Mouse (Mus musculus) left cerebral cortex, postnatal 4 days (tissue): ENCODE data around the gene Hist2h2ab. TPM values are rescaled to one million over a fixed set of nuclear protein-coding genes. Genes with fewer than 3 reads are reported as not detected.
"Not testable (repeated sequence)": the region's sequence is repeated elsewhere in the genome, so short reads cannot be mapped to it uniquely, and the experiment has no call there.

Source experiments
- DNase-seq: peaks from one replicate; pipeline ENCODE4 v3.0.0-alpha.2; 2022
- intact Hi-C: fragments of 180-260 bp; cut with DNase I; formaldehyde crosslinking; loops from one replicate; pipeline ENCODE4 v1.15.1; 2025
- total RNA-seq, 2 experiments: library from RNA; stranded (reverse); gene quantifications; 2 replicates each; pipeline ENCODE4 v1.2.3; 2021

Gene Hist2h2ab
- 10 to 100 TPM; 21.6 to 26.0 TPM for total RNA-seq

DNA sequence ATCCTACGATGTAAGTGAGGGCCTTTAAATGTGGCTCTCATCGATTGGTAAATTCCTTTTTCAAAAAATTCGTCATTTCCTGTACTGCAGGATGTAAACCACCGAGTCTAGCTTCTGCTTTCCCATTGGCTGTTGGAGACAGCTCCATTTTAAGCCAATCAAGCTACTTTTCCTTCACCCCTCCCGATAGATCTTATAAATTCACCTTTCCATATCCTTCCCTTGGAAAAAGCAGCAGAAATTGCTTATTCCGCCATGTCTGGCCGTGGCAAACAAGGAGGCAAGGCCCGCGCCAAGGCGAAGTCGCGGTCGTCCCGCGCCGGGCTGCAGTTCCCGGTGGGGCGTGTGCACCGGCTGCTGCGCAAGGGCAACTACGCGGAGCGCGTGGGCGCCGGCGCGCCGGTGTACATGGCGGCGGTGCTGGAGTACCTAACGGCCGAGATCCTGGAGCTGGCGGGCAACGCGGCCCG lies at the start of gene Hist2h2ab, which contains the start of gene Bola1:
Hist2h2ab (plus strand) TSS at position 205 of the 470 bp plus-strand sequence.
Bola1 (minus strand) TSS at position 49 of the 470 bp plus-strand sequence.
- intact Hi-C loops: no loop called here
- peak; percentile 67 for DNase-seq

DNA sequence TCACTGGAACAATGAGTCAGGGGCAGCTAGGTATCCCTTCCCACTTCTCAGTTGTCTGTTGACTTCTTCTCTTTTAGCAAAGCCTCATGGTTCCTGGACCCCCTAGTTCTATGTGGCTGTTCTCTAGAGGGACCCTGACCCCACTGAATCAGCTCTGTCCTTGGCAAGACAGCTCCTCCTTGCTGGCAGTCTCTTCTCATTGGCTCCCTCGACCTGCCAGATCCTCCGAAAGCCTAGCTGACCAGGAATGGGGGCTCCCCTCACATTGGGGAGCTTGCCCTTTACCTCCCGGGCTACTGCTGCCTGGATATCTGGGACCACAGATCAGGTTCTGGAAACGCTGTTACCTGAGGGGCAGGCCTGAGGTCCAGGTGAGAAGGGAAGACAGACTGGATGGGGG lies 49.4 kb upstream of the Hist2h2ab start:
- intact Hi-C loops: no loop called here

DNA sequence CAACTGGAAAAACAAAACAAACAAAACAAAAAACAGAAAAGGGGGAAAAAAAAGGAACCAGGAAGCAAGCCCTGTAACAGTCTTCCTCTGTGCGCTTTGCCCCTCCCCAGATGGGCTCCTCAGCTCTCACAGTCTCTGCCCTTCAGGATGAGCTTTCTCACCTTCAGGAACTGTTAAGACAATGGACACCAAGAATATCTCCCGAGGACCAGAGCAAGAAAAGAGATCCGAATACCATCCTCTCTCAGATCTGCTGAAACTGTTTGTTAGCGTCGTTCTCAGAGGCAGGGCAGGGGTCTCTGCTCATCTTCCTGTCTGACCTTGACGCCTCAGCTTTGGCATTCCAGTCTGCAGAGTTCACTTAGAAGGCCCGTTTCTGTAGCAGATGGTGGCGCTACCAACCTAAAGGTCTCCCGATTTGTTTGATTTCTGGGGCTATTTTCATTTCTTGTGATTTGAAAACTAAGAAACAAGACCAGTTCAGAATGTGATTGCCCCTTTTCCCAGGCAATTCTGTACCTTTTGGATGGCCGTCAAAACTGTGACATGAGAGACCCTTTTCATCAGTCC lies 48.6 kb upstream of the Hist2h2ab start:
- intact Hi-C loops: no loop called here
- DNase-seq: no peak

More for the DNA sequence above, 49.4 kb upstream of the Hist2h2ab start:
- DNase-seq: no peak

DNA sequence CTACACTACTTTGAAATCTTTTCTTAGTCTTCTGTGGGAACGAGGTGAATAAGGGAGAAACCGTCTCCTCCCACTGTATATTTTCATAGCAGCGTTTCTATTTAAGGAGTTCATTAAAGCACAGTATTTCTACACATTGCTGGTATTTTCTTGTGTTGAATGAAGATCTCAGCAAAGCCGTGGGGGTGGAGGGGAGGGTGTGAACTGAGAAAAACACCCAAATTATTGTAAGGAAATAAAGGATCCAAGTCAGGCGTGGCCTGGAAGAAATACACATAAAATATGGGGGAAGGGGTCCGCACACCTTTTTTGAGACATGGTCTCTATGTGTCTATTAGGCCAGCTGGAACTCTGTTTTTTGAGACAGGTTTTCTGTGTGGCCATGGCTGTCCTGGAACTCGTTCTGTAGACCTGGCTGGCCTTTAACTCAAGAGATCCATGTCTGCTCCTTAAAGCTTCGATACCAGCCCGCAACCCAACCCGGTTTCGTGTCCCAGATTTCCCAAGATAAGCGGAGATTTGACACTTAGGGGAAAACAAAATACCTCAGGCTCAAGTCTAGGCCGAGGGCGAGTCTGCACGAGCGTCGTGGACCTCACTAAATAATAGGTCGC lies 48.0 kb upstream of the Hist2h2ab start:
- intact Hi-C loops: no loop called here
- DNase-seq: no peak

DNA sequence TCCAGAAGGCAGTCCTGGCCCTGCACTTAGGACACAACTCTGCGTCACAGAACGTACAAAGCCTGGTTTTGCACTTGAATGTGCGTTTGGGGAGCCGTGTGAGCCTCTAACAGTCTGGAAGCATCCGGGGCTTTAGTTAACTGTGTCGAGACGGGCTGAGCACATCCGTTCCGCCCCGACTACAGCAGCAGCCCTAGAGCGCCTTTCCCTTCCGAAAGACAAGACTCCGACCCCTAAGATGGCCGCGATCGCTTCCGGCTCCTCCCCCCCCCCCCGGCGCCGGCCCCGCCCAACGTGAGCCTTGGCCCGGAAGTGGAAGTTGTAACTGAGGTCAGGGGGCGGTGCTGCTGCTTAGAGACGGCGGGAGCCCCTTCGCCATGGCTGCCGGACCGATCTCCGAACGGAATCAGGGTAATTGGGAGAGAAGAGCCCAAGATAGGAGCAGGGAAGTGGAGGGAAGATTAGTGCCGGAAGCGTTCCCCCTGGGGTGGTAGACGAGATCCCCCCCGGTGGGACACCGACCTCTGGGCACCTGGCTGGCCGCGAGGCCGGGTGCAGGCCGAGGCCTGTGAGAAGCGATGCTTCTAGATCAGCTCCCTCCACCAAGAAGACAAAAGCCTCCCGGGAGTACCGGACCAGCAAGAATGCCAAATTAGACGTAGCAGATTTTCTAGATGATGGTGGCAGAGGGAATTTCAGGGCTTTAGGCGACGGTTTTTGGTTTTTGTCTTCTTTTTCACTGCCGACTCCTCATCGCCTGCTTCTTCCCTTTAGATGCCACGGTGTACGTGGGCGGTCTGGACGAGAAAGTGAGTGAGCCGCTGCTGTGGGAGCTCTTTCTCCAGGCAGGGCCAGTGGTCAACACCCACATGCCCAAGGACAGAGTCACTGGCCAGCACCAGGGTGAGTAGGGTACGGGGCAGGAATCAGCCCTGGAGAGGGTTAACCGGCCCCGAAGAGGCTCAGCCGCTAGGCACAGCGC lies 47.2 kb upstream of the Hist2h2ab start, which contains the start of gene Sf3b4:
Sf3b4 (plus strand) TSS at position 136 of the 982 bp plus-strand sequence.
- peak; percentile 88 for DNase-seq
- intact Hi-C loops: no loop called here

DNA sequence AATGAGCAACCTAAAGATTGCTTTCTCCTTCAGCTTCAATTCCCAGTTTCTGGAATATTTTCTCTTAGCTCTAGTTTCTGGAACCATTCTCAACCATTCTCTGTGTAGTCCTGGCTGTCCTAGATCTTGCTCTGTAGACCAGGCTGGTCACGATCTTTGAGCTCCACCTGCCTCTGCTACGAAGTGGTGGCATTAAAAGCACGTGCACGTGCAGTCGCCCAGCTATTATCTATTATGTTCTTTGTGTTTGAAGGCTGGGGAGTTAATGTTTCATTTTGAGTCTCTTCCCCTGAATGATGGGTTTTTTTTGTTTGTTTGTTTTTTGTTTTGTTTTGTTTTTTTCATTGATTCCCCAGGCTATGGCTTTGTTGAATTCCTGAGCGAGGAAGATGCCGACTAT lies 46.5 kb upstream of the Hist2h2ab start:
- DNase-seq: no peak
- intact Hi-C loops: no loop called here

DNA sequence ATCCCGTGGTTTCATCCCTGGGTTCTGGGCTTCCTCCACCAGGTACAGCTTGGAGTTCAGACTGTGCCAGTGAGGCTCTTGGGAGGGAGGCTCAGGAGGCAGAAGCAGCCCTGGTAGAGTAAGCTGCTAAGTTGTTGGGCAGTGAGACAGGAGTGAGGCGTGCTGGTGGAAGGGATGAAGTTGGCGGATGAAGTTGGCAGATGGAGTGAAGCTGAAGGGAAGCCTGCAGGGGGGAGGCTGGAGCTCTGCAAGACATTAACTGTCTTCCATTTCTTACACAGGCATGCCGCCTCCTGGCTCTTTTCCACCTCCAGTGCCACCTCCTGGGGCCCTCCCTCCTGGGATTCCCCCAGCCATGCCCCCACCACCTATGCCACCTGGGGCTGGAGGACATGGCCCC lies 45.6 kb upstream of the Hist2h2ab start:
- intact Hi-C loops: not testable (repeated sequence)

DNA sequence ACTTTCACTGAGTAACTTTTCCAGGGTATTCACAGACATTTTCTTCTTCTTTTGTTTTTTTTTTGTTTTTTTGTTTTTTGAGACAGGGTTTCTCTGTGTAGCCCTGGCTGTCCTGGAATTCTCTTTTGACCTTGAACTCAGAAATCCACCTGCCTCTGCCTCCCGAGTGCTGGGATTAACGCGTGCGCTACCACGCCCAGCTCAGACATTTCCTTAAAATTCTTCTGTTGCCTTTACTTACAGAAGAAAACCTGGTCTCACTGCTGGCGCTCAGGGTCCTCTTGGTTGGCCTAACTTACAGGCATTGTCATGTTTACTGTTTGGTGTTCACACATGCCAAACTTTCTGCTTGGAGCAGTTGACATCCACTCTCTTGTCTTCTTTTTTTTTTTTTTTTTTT lies 44.4 kb upstream of the Hist2h2ab start:
- intact Hi-C loops: no loop called here
- no peak for DNase-seq

More for the DNA sequence above, 45.6 kb upstream of the Hist2h2ab start:
- not testable (repeated sequence) for DNase-seq

DNA sequence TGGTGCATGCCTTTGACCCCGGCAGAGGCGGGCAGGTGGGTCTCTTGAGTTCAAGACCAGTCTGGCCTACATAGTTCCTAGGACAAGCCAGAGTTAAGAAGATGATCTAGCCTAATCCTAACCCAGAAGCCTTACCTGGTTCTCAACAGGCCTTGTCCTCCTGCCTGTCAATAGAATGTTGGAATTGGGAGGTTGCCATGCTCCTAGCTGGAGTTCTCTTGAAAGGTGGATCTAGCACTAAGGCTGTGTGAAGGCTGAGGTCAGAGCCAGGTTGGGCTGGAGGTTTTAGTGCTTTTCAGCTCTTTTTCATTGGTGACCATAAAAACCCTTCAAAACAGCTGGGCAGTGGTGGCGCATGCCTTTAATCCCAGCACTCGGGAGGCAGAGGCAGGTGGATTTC lies 41.2 kb upstream of the Hist2h2ab start:
- DNase-seq: no peak
- intact Hi-C loops: no loop called here

DNA sequence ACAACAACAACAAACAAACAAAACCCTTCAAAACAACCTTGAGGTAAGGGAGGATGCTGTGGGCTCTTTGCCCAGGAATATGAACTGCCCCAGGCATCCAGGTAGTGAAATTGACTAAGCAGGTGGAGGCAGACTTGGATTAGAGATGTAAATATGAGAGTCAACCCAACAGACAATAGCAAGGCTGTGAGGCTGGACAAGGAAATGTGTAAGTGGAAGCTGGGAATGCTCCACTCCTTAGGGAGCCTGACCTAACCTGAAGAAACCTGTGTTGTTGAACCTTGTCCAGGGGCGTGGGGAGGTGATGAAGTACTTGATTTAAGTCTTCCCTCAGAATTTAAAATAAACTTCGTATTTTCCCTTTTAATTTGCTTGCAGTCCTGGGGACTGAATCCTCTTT lies 40.8 kb upstream of the Hist2h2ab start:
- intact Hi-C loops: no loop called here
- DNase-seq: no peak

DNA sequence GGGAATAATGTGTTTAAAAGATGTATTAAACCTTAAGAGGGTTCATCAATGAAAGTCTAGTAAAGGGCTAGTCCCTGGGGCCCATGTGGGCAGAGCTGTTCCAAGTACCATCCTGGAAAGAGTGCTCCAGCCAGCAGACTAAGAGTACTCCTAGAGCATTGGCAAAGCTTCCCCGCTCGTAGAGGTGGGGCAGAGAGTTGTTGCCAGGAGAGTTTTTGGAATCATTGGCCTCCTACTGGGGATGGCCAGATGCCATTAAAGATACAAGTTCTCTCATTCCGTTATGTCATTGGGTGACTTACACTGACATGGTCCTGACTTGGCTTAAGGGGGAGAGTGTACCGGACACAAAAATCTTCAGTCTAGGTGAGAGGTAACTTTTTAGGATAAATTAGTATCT lies 40.1 kb upstream of the Hist2h2ab start:
- intact Hi-C loops: no loop called here
- peak; percentile 57 for DNase-seq

DNA sequence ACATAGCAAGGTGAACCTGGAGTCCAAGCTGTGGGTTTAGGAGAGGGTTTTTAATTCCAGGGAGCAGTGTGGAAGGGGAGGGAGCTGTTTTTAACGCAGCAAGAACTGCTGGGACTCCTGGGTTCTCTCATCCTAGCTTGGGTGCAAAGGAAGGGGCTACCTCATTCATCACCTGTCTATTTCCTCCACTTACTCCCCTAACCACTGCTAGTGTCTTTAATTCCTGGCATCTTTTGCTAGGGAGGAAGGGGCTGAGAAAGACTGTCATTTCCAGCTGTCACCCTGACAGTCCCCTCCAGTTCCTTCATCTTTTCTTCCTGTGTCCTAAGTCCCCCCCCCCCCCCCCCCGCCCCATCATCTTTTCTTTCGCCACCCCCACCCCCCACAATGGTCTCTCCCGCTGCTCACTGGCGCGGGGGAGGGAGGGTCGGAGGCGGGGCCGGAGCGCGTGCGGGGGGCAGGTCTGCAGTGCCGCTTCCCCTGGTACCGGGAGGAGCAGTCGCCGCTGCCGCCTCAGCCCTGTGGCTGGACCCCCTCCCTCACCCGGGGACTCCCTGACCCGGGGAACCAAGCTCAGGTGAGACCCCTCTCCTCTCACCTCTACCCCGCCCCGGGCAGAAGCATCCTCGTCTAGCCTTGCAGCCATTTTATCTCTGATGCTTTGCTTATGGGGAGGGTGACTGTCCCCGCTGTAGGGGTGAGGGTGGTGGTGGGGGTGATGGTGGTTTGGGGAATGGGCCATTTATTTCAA lies 38.8 kb upstream of the Hist2h2ab start, which contains the start of gene Sv2a:
Sv2a (plus strand) TSS at position 425 of the 751 bp plus-strand sequence.
- intact Hi-C loops: no loop called here
- peak; percentile 78 for DNase-seq

DNA sequence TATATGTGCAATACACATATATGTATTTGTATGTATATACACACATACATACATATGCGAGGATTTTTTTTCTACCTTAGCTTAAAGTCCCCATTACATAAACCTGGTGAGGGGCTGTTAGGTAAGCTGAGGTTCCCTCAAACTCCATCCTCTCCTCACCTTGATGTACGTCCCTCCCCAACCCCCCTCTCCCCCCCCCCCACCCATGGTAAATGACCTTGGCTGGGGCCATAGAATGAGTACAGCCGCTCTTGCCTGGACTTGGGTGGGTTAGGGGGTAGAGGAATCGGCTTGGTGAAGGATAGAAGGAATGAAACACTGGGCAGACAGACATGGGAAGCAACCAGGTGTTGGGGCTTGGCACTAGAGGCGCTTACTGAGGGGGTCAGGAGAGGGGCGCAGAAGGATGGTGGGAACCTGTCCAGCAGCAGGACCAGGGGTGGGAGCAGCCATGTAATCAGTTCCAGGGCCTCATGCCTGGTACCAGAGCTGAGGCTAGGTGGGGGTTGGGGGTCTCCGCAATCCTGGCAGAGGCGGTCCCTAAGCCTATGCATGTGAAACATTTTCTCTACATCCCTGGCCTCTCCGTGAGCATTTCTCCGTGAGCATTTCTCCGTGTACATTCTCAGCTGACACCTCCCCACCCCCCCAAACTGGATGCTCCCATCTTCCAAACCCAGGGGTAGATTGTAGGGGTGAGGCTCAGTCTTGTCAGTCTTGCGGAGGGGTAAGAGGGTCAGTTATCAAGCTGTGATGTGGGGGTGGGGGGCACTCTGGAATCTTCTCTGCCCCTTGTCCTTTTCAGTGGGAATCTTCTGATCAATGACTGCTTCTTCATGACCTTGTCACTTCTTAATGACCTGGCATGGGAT lies 37.9 kb upstream of the Hist2h2ab start:
- DNase-seq: peak; percentile 60
- intact Hi-C loops: no loop called here

DNA sequence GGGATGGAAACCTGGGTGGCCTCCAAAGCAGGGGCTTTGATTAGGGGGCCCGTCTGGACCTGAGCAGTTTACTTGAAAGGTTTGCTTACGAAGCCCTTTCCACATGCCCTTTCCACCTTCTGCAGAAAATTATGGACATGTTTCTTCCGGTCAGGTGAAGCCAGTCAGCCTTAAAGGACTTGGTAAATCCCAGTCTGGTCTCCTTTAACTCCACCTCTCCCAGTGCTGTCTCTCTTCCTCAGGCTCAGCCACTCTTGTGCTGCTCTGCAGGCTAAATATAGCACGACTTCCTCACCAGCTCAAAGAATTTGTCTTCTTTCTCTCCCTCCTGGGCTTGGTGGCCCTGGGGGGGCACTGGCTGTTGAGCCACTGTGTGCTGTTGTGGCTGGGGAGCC lies 37.3 kb upstream of the Hist2h2ab start:
- intact Hi-C loops: no loop called here
- no peak for DNase-seq

DNA sequence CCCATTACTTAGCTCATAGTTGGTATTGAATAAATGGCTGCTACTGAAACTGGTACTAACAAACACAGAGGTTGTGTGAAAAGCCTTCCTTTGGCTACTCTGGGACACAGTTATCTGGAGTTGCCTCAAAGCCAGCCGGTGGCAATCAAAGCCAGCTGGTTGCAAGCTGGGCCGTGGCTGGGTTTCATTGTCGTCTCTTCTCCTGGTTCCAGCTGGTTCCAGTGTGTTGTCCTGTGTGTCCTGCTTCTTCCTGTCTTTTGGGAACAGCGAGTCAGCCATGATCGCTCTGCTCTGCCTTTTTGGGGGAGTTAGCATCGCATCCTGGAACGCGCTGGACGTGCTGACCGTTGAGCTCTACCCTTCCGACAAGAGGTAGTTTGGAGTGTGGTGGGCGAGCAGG lies 26.7 kb upstream of the Hist2h2ab start:
- intact Hi-C loops: no loop called here
- no peak for DNase-seq

DNA sequence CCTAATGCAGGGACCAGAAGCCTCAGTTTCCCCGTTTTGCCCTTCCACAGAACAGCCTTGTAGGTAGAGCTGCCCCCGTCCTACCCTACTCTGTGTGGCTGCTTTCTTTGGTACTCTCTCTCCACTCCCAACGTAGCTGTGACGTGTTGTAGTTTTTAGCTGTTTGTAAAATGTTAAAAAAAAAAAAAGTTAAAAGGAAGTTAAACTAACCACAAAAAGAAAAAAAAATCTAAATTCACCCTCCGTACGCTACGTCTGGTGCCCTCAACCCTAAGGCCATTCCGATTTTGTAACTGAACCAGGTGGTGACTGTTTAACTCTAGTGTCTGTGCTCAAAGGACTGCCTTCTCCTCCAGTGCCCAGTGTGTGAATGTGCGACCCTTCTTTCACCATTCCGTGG lies 24.7 kb upstream of the Hist2h2ab start:
- intact Hi-C loops: no loop called here
- DNase-seq: no peak

DNA sequence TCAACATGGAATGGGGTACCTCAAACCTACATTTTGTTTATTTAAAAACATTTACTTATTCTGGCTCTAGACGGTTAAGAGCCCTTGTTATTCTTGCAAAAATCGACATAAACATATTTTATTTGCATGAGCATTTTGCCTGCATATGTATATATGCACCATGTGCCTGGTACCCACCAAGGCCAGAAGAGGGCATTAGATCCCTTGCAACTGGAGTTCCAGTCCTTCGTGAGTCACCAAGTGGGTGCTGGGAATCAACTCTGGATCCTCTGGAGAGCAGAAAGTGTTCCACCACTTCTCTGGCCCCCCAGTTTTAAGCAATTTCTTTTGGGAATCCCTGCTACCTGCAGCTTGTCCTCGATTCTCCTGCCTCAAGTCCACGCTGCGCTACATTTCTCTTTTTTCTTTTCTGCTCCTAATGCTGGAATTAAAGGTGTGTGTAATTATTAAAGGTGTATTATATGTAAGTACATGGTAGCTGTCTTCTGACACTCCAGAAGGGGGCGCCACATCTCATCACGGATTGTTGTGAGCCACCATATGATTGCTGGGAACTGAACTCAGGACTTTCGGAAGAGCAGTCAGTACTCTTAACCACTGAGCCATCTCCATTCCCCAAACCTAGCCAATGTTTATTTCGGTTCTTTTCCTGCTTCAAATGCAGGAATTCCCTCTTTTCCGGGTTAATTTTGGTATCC lies 23.9 kb upstream of the Hist2h2ab start:
- intact Hi-C loops: no loop called here
- DNase-seq: no peak

DNA sequence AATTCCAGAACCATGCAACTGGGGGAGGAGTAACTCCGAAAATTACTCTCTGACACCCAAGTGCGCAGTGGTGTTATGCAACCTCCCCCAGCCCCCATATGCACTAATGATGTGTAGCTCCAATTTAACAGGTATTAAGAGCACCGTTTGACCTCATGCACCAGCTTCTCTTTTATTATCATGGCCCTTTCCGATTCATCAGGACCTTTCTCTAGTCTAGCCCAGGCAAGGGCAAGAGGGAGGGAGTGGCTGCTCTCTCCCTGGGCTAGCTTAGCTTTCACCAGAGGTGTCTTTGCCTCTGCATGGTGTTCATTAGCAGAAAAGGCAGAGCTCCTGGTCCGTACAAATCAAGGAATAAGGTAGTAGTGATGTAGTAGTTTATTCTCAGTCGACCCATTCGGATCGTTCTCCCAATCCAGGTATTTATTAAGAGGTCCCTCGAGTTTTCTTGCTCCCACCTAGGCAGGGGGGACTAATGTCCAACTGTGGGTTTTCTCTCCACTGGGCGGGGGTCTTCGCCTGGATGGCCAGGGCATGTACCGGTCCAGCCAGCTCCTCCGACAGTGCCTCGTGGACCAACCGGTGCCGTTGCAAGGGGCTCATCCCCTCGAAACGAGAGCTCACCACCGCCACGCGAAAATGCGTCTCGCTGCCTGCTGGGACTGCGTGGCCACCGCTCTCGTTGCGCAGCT lies 23.1 kb upstream of the Hist2h2ab start:
- no peak for DNase-seq
- intact Hi-C loops: no loop called here
